Mouse (Mus musculus) bone marrow macrophage, adult 2 months (primary cell): ENCODE measurements at regions not wholly inside any gene's neighbourhood (a gene's known extent, or its start where the extent isn't known, plus 50 kb on each side); places are given as distances from the start of the nearest gene placed in this dataset.

Experiments
- H3K27ac ChIP-seq: 2 replicates; pipeline ENCODE4 v1.5.1; 2012; ENCODE audit warnings: low read depth, low read length; ENCODE audit not compliant: insufficient read depth
- H3K4me1 ChIP-seq: 2 replicates; pipeline ENCODE4 v1.6.1; 2012; ENCODE audit warnings: low read length; ENCODE audit not compliant: control insufficient read depth, insufficient read depth
- H3K4me3 ChIP-seq: 2 replicates; pipeline ENCODE4 v1.5.1; 2012; ENCODE audit warnings: mild to moderate bottlenecking, low read length, moderate library complexity; ENCODE audit not compliant: insufficient read depth
- CTCF ChIP-seq: IDR thresholded peaks from 2 replicates; pipeline ENCODE4 v1.5.1; 2012; ENCODE audit warnings: low read depth, mild to moderate bottlenecking, low read length, moderate library complexity
- POLR2A ChIP-seq: IDR thresholded peaks from 2 replicates; pipeline ENCODE4 v1.6.1; 2012; ENCODE audit warnings: mild to moderate bottlenecking, low read depth, low read length, borderline replicate concordance

DNA sequence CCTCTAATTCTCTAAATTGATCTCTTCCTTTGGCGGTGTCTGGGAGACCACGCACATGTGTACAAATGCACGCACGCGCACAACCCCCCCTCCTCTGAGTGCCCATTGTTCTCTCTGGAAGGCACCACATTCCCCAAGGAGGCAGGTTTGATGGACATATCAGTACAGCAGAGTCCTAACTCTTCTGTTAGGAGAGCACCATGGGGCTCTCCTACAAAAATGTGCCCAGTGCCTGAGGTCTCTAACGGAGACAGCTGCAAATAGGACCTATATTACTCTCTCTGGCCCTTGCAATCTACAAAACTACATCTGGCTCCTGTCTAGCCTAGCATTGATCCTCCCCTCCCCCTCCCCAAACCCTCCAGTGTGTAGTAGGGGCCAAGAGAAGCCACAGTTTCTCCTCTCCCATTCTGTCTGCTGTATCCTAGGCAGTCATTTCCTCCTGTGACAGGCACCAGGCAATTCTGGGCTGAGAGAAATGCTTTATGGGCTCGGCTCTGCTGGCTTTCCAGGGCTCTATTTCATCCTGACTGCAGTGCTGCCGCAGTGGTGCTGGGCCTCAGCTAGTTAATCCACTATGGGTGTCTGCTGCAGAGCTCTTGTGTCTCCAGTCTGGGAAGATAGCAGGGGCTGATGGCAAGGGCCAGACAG lies 340.6 kb downstream of the Rps24 start:
- no peak for TF ChIP-seq POLR2A
- TF ChIP-seq CTCF: no peak
- H3K4me1 ChIP-seq: no peaks in the 10 kb centered on the region
- H3K4me3 ChIP-seq: no peak overlapping the region
- H3K27ac ChIP-seq: no peak overlapping the region

DNA sequence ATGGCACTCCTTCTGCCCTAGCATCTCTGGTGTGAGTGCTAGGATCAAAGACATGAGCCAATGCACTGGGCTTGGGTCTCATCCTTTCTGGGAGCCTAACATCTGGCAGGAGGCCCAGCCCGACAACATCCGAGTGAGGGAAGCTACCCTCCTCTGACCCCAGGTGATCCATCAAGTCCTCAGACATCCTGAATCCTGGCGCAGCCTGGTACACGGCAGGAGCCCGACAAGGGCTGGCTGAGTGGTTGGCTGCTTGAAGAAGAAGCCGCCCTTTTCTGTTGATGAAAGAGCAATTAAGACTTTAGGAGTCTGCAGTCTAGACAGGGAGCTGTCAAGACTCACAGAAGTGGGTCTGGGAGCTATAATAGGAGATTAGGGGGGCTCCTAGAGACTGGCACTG lies 342.1 kb downstream of the Rps24 start:
- TF ChIP-seq POLR2A (no peak), CTCF (no peak)
- Histone ChIP-seq H3K4me3 (no peak overlapping the region), H3K4me1 (no peaks in the 10 kb centered on the region), H3K27ac (no peak overlapping the region)

DNA sequence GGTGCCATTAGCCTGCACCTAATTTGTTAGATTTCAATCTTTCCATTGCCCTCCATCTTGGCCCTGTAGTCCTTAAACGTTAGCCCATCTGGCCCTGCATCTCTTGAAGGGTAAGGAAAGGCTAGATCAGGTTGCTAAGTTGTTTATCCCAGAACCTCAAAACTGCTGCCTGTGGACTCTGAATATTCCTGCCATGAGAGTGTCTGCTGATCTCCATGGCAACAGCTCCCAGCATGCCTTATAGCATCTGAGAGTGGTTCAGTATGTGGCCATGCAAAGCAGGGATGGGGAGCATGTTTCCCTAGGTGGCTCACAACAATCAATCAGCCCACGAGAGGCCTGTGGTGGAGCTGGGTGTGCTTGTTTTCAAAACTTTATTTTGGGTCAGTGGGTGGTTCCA lies 346.3 kb downstream of the Rps24 start:
- no peaks in the 10 kb centered on the region for H3K4me1 ChIP-seq
- H3K4me3 ChIP-seq: no peak overlapping the region
- H3K27ac ChIP-seq: no peak overlapping the region
- TF ChIP-seq CTCF (no peak), POLR2A (no peak)

DNA sequence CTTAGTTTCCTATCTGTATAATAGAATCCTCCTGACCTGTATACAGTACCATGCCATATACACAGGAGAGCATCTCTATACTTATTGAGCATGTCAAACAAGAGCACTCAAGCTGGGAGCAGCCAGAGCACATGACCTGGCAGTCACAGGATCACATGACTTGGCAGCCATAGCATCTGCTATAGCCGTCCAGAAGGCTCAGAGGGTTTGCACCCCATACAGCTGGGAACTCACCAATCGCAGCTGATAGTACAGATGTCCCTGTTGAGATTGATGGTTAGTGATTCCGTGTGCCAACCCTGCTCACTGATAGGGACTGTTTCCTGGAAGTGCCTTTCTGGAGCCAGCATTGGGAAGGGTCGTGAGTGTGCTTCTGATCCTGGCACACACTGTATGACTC lies 351.3 kb downstream of the Rps24 start:
- H3K4me1 ChIP-seq: no peaks in the 10 kb centered on the region
- TF ChIP-seq POLR2A (no peak), CTCF (no peak)
- H3K27ac ChIP-seq: no peak overlapping the region
- no peak overlapping the region for H3K4me3 ChIP-seq

DNA sequence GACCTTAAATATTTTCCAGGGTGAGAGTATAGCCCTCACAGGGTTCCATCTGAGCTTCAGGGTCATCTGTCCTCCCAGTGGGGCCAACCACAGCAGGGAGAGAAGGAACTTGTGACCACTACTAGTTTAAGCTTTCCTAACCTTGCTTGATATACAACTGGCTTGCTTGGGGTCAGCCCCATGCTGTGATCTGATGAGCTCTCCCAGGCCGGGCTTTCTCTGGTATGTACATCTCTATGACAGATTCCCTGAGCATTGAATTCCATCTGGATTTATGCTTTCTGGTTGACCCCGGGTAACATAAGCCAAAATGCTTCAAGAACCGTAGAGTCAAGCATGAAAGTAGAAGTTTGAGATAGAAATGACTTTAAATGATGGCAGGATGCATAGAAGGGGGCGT lies 352.1 kb downstream of the Rps24 start:
- Histone ChIP-seq H3K4me1 (no peaks in the 10 kb centered on the region), H3K4me3 (no peak overlapping the region), H3K27ac (no peak overlapping the region)
- TF ChIP-seq POLR2A (no peak), CTCF (no peak)

DNA sequence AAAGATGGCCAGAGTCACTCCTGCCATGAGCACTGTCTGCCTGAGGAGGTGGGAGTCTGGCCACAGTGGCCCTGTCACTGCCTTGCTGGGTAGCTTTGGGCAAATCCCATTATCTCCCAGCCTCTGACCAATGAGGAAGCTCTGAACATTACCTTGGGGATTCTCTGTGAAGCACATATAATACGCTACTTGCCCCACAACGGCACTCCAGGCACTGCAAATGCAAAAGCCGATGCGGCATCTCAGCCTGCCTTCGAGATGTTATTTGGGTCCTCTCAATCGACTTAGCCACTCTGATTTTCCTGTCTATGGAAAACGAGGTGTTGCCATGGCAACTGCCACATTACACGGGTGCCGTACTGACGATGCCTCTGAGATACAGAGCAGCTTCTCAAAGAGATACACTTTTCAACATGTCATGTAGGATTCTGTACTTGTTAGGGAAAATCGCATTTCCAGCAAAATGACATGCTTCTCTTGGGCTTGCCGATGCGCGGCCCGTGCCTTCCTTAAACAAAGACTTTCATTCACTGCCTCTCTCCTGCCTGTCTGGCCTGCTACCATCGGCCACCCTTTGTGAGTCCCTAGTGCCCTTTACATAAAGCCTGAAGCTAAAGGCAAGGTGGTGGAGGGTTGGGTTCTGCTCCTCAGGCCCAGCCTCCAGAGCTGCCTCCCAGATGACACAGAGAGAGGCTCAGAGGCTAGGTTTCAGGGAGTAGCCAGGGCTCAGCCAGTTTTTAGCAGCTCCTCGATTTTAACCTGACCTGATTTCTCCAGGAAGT lies 355.0 kb downstream of the Rps24 start:
- no peaks in the 10 kb centered on the region for H3K4me1 ChIP-seq
- TF ChIP-seq POLR2A: no peak
- TF ChIP-seq CTCF: no peak
- no peak overlapping the region for H3K4me3 ChIP-seq
- no peak overlapping the region for H3K27ac ChIP-seq

DNA sequence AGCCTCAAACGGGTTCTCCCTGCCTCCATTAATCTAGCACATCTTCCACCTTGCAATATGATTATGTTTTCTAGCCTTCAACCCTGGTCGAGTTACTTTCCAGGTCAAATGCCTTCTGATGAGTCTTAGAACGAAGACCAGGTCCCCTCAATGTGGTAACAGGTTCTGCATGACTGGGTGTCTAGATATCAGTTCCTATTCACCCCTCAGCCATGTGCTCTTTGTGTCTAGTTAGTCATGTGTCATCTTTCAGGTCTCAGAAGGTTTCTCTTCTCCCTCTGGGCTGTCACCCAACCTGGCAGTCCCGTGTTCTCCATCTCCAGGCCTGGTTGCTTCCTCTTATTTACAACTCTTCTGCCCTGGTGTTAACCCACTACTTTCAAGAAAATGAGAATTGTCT lies 356.7 kb downstream of the Rps24 start:
- no peaks in the 10 kb centered on the region for H3K4me1 ChIP-seq
- TF ChIP-seq POLR2A (no peak), CTCF (no peak)
- no peak overlapping the region for H3K4me3 ChIP-seq
- no peak overlapping the region for H3K27ac ChIP-seq

DNA sequence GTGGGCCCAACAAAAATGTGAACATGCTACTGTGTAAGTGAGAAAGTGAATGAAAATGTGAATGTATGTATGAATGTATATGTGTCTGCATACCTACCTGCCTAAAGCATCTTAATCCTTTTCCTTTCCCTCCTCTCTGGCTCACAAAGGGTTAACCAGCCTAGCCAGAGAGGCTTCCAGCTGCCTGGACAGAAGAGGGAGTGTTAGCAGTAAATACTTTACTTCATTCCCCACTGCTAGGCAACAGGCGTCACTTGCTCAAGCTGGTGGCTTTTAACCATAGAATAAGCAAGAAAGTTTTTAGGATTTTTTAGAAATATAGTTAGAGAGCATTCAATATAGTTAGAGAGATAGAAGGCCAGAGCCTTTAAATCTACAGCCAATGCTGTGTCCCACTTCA lies 363.6 kb downstream of the Rps24 start:
- TF ChIP-seq CTCF: no peak
- Histone ChIP-seq H3K4me1 (peaks cover 9% of the 10 kb centered on the region), H3K27ac (no peak overlapping the region), H3K4me3 (no peak overlapping the region)

DNA sequence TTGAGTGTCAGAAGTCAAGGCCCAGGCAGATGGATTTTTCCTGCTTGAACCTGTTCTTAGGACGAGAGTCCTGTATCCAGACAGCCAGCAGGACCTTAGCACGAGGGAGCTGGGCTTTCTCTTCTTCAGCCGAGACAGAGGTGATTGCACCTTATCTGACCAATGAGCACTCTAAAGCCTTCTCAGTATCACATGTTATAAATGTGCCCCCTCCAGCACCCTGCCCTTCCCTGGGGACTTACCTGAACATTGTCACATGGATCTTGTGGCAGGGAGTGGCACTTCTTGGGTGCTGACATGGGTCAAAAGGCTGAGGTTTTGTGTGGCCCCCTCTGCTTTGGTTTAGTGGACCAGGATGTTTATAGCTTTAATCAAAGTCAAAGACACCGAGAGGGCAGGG lies 367.5 kb downstream of the Rps24 start:
- Histone ChIP-seq H3K4me3 (no peak overlapping the region), H3K4me1 (peaks cover 13% of the 10 kb centered on the region), H3K27ac (no peak overlapping the region)
- no peak for TF ChIP-seq POLR2A
- no peak for TF ChIP-seq CTCF

DNA sequence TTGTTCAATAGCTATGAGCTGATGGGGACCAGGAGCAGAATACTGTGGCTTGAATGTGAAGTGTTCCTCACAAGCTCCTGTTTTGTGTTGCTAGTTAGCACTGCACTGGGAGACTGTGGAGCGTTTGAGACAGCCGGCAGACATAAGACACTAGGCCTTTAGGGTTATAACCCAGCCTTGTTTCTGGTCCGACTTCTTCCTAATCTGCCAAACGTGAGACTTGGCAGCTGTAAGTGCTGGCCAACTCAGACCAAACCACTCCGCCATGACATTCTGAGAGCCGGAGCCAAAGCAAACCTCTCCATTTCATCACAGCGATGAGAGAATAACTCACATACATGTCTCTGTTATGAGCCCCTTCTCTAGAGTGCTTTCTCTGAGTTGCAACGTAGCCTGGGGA lies 375.2 kb downstream of the Rps24 start:
- Histone ChIP-seq H3K27ac (no peak overlapping the region), H3K4me3 (no peak overlapping the region), H3K4me1 (no peaks in the 10 kb centered on the region)
- TF ChIP-seq POLR2A (no peak), CTCF (no peak)
